Mouse (Mus musculus) adrenal gland, adult 8-10 months (tissue): ENCODE results near the gene Itga8. TPM values are rescaled to one million over a fixed set of nuclear protein-coding genes. Genes with fewer than 3 reads are reported as not detected.

Experiments
- DNase-seq: peaks from one replicate; pipeline ENCODE4 v3.0.0; 2022
- total RNA-seq, 4 experiments: library from RNA; stranded (reverse); gene quantifications; 2 replicates each; pipeline ENCODE4 v1.2.4; 2022

The Itga8 gene
- total RNA-seq = 10 to 100 TPM; 13.8 to 32.6 (median 24.8) TPM

GRCm38 (mm10) chr2:12301431-12302170 is at the start of gene Itga8:
TSS of gene Itga8 (minus strand) at chr2:12301922.
- peak; percentile 55 for DNase-seq

- DNase-seq = no peak
Observed at GRCm38 (mm10) chr2:12348914-12349313, 47.2 kb upstream of the Itga8 start.

- DNase-seq = no peak
Observed at GRCm38 (mm10) chr2:12331962-12332361, 30.2 kb upstream of the Itga8 start.

DNA sequence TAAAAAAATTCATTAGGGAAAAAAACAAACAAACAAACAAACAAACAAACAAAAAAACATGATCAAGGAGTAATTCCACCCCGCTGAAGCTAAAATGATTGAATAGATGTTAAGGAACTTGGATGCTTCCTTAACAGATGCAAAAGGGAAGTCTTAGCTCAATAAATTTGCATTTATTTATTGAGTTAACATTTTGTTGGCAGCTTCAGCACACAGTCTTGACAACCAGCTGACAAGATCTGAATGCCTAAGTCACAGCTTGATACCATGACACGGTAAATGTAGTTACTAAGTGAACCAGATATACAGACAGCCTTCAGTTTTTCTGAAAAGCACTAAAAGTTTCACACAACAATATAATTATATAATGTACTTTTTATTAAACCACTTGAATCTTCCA is 27.9 kb upstream of the Itga8 start:
- no peak for DNase-seq

GRCm38 (mm10) chr2:12329068-12329407 is 27.3 kb upstream of the Itga8 start:
- DNase-seq = no peak

DNA sequence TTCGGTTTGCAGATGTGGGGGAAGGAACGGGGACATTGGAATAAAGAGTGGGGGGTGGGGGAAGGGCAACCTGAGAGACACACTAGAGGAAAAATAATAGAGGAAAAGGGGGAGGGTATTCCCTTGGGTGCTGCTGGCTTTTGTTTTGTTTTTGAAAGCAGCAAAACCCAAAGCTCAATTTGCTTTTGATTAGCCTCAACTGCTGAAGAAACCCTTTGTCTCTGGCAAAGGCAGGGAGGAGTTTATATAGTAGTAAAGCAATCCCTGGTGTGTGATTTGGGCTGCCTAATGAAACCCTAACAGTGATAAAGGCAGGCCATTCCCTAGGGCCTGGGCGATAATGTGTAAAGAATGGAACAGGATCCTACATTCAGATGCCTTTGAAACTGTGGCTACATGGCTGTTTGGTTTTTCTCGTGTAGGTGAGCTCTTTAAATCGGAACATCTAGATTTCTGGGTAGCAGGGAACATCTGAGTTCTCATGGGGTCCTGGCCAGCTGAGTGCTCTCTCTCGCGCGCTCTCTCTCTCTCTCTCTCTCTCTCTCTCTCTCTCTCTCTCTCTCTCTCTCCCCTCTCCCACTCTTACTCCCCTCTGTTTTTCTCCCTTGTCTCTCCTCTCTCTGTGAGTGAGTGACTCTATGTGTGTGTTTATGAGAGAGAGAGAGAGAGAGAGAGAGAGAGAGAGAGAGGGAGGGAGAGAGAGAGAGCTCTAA is 26.8 kb upstream of the Itga8 start:
- DNase-seq = no peak

DNA sequence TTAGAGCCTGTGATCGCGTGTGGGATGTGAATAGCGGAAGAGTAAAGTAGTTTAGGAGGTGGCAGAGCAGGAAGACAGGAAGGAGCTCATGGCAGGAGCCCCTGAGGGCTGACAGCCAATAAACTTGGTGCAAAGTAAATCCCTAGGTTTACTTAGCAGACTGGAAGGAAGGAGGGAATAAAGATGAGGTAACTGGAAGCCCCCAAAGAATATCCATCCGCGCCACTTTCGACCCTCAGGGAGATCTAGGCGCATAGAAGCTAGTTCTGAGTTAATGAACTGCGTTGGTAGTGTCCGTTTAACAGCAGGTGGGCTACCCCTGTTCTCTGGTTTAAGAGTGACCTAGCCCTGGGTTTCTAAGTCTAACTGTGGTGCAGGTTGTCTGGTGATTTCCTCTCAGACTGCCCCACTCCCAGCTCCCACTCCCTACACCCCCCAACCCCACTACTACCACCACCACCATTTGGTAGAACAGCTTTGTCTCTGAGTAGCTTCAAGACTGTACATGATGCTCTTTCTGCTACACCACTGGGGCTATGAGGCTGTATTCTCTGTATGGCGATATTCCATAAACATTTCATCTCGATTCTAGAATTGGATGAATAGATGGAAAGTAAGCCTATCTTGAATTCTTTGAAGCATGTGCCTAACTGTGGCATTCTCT is 26.1 kb upstream of the Itga8 start:
- DNase-seq = no peak

DNA sequence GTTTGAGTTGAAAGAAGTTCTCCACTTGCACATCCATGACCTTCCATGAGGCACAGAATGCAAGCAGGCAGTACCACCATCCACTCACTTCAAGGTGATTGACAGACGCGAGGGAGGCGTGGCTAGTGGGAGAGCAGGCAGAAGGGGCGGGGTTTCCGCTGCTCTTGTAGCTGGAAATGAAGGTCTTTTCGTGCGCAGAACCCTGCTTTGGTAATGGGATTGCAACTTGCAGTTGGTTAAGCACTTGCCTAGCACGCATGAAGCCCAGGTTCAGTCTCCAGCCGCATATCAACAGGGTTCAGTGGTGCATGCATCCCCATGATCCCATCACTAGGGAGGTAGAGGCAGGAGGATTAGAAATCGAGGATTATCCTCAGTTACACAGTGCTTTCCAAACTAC is 25.5 kb upstream of the Itga8 start:
- DNase-seq = peak; percentile 29

DNA sequence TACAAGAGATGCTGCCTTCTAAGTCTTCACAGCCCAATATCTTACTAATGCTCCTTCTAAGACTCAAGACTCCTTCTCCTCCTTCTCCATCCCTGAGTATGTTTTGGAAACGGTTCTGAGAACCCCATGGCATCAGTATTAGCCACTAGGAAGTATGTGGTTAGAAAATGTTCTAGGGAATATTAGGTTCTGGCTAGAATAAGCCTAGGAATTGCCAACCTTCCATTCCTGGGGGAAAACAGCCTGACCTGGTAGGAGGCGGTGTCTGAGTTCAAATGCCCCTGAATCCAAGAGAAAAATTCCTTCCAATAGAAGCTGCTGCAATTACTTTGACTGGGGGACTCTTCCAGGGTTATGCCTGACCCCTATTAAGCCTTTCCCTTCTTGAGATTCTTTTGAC is 24.1 kb upstream of the Itga8 start:
- no peak for DNase-seq

- DNase-seq = peak; percentile 72
Observed at GRCm38 (mm10) chr2:12325417-12325816, 23.7 kb upstream of the Itga8 start.

DNA sequence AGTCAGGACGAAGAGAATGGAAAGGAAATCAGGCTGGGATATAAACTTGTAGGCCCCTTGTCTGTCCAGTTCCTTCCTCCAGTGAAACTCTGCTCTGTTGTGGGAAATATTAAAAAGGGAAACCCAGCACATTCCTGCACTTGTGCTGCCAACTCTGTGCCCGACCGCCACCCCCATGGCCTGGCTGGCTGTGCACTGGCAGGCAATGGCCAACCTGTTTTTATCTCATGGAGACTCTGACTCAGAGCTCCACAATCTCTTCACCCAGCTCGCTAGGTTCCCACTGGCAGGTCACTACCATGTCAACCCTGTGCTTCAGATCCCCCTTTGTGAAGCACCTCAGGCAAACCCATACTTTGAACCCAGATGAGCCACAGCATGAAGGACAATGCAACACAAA is 19.2 kb upstream of the Itga8 start:
- no peak for DNase-seq

DNA sequence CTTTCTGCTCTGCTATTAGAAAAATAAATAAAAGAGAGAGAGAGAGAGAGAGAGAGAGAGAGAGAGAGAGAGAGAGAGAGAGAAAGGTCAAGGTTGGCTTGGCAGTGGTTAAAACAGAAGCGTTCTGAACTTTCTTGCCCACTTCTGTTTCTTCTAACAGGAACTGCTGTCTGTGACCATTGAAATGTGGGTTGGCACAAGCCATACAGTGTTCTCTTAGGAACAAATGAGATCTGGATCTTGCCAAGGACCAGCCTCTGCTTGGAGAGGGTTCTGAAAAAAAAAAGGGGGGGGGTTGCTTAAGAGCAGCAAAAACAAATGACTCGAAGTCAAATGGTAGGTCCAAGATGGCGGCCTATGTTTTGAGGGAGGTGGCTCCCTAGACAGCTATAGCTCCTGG is 17.0 kb upstream of the Itga8 start:
- no peak for DNase-seq

GRCm38 (mm10) chr2:12318036-12318435 is 16.3 kb upstream of the Itga8 start:
- no peak for DNase-seq

GRCm38 (mm10) chr2:12317343-12317742 is 15.6 kb upstream of the Itga8 start:
- peak; percentile 13 for DNase-seq

GRCm38 (mm10) chr2:12316361-12316760 is 14.6 kb upstream of the Itga8 start:
- DNase-seq = peak; percentile 34

- no peak for DNase-seq
Observed at GRCm38 (mm10) chr2:12314028-12314427, 12.3 kb upstream of the Itga8 start.

DNA sequence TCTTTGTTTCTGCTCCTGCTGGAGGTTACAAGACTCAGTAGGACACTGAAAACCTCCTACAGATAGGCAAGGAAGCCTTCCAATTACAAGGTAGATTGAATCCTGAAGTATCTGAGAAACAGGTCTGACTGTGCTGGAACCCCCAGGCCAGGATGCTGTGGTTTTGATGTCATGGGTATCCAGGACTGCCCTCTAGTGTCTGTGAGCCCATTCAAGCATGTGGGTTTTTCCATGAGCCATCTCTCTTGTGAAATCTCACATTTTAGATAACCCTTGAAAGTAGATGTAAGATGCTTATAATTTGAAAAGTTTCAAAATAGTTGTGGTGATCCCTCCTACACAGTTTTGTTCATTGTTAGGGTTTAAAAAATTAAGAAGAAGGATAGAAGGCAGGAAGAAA is 6.7 kb upstream of the Itga8 start:
- no peak for DNase-seq

DNA sequence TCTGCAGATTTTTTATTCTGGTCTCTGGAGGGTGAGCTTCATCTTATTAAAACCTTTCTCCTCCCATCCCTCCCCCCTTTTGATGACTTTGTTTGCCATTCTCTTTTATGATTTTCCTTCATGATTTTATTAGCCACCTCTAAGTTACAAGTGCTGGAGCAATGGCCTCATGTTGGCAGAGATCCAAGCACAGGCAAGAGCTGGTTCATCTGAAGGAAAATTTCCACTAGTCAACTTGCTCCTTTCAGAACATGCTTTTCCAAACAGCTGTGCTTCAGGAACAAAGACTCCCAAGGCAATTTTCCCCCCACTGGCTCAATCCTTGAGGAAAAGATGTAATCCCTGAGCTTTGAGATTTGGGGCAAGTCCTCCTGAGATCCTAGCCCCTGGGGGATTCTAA is 5.6 kb upstream of the Itga8 start:
- peak; percentile 12 for DNase-seq

- DNase-seq = no peak
Observed at GRCm38 (mm10) chr2:12305064-12305650, 3.4 kb upstream of the Itga8 start.

DNA sequence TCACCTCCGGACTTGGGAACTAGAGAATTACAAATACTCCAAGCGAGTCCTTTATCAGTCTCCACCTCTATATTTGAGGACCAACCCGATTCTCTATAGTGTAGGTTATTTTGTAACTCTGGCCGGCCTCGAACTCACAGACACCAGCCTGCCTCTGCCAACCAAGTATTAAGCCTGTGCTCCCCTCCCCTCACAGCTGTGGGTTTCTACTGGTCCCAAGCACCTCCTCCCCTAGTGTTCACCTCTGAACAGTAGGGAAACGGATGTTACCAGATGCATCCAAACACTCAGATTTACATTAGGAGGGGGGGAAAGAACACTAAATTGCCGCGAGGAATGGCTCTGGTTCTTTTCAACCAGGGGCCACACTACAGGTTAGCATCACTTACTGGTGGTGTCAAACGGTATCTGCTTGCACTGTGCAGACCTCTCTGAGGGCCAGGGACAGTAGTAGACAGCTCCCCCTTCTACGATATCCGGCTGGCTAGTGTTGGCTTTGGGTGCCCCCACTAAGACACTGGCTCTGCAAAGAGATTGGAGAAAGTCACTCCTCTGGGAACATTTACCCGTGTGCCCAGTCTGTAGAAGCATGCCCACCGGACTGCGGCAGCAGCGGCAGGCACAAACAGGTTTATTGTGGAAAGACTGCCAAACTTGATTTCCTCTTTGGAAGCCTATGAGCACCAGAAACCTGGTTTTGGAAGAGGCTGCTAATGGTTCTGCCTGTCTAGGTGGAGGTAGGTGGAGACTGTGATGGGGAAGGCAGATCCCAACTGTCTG is 1.1 kb downstream of the Itga8 start:
- no peak for DNase-seq

GRCm38 (mm10) chr2:12297287-12297686 is 4.4 kb downstream of the Itga8 start:
- DNase-seq = no peak

DNA sequence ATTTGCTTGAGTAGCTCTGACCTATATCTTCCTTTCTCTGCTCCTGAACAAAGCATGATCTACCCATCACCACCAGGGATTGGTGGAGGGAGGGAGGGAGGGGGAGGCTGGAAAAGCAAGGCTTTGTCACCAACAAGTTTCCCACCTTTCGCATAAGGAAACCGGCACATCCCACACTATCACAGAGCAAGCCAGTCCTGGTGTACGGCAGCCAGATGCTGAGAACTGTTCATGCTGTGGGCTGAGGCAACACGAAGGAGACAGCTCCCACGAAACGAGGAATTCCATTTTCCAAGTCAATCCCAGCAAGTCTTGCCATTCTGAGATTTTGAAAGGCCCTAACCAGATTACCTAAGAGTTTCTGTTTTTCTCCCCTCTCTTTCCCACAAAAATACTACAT is 6.6 kb downstream of the Itga8 start:
- DNase-seq = no peak

DNA sequence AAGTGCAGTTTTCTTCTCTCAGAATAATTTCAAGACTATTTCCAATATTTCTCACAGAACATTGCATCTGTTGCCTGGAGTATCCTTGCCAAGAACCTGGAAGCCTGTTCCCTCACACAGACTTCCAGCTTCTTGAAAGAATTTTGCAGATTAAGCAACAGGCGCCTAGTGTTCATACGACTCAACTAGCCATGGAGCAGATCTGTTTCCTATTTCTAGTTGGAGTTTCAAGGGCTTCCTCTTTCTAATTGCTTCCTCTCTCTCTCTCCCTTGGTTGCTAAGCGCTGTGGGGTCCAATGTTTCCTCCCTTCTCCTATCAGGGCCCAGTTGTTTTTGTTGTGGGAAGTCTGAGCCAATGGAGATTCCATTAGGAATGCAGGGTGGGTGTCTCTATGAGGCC is 7.7 kb downstream of the Itga8 start:
- no peak for DNase-seq
